Mouse (Mus musculus): Measurements from ENCODE around the gene Iqgap3. TPM values are rescaled to one million over a fixed set of nuclear protein-coding genes. Genes with fewer than 3 reads are reported as not detected.

Iqgap3 gene
- polyA plus RNA-seq, 1 experiment from 2014 or later, result 7.1 TPM

DNA sequence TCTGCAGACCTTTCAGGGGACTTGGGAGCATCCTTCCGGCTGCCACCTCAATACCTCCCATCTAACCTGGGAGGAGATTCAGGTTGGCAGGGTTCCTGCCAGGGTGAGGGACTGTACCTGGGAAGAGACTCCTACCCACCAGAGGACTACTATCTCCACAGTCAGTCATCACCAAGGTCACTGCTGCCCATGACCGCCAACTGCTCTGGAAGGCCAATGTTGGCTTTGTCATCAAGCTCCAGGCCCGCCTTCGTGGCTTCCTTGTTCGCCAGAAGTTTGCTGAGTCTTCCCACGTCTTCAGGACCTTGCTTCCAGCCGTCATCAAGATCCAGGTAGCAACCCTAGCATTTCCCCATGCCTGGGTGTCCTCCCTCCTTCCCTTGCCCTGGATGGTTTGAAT lies 20.0 kb downstream of the Iqgap3 start:
- H3K36me3 ChIP-seq, result no peaks in the 10 kb centered on the region; the same call in 1 of the 2 replicates
- H3K9me3 ChIP-seq, result no peaks in the 10 kb centered on the region
- no peak overlapping the region for H3K9ac ChIP-seq (replicated peaks)
- no peak for ATAC-seq (replicated peaks)
- H3K27me3 ChIP-seq, result no peaks in the 10 kb centered on the region
- WGBS, result 96% methylated on average over 7 of the region's 7 CpGs
- no peak overlapping the region for H3K4me3 ChIP-seq
- H3K4me2 ChIP-seq (replicated peaks), result no peak overlapping the region
- H3K4me1 ChIP-seq, result no peaks in the 10 kb centered on the region
- H3K27ac ChIP-seq (replicated peaks), result no peak overlapping the region

DNA sequence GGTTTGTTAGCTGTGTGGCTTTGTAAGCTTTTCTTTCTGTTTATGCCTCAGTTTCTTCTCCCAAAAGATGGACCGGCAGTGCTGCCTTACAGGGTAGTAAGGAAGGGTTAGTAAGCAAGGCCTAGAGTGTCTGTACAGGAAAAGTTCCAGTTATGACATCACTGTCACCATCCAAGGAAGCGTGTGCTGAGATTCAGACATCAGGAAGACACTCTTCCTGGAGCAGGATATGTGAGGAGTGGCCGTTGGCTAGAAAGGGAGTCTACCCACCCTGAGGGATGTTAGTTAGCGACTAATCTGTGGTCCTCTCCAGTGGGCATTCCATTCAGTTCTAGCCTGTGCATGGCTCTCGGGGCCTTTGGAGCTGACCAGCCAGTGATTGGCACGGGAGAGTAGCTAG lies 20.4 kb downstream of the Iqgap3 start:
- 93% methylated on average over 6 of the region's 6 CpGs for WGBS
- no peaks in the 10 kb centered on the region; the same call in 1 of the 2 replicates for H3K36me3 ChIP-seq

DNA sequence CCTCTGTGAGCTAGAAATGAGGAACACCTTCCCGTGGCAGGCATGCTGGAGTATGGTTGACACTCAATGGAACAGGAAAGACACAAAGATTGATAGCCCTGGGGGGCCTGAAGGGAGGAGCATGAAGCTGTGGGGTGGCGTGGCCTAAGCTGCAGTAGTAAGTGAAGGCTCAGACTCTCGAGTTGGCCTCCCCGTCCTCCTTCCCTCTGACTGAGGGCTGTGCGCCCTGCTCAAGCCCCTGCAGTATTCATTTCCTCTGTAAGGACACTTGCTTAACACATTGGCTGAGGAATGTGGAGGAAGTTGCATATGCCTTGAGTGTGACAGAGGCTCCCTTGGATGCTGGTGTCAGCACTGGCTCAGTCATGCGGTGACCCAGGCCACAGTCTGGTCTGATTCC lies 20.8 kb downstream of the Iqgap3 start:
- no peak for ATAC-seq (replicated peaks)
- H3K4me3 ChIP-seq, result no peak overlapping the region
- H3K4me2 ChIP-seq (replicated peaks), result no peak overlapping the region
- H3K4me1 ChIP-seq, result no peaks in the 10 kb centered on the region
- H3K36me3 ChIP-seq, result no peaks in the 10 kb centered on the region; the same call in 1 of the 2 replicates
- H3K9ac ChIP-seq (replicated peaks), result no peak overlapping the region
- no peak overlapping the region for H3K27ac ChIP-seq (replicated peaks)
- H3K27me3 ChIP-seq, result no peaks in the 10 kb centered on the region
- WGBS, result 87% methylated on average over 6 of the region's 6 CpGs
- H3K9me3 ChIP-seq, result no peaks in the 10 kb centered on the region

More for the DNA sequence above, 20.4 kb downstream of the Iqgap3 start:
- Histone ChIP-seq H3K9ac (replicated peaks) (no peak overlapping the region), H3K4me1 (no peaks in the 10 kb centered on the region), H3K27ac (replicated peaks) (no peak overlapping the region), H3K4me2 (replicated peaks) (no peak overlapping the region), H3K9me3 (no peaks in the 10 kb centered on the region), H3K4me3 (no peak overlapping the region), H3K27me3 (no peaks in the 10 kb centered on the region)
- ATAC-seq (replicated peaks), result no peak

DNA sequence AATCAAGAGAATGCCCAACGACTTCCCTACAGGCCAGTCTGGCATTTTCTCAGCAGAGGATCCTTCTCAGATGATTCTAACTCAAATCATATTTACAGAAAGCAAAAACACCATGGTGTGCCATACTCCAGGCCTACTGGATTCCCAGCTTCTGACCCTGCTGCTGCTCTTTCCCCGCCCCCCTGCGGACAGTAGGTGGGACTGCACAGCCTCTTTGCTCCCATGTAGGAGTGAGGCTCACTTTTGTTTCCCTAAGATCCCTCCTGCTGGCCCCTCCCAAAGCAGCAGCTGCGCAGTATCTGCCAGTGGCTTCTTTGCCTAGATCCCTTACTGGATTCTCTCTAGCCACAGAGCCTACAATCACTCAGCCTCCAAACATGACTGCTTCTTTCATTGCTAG lies 24.4 kb downstream of the Iqgap3 start:
- H3K9me3 ChIP-seq, result no peaks in the 10 kb centered on the region

DNA sequence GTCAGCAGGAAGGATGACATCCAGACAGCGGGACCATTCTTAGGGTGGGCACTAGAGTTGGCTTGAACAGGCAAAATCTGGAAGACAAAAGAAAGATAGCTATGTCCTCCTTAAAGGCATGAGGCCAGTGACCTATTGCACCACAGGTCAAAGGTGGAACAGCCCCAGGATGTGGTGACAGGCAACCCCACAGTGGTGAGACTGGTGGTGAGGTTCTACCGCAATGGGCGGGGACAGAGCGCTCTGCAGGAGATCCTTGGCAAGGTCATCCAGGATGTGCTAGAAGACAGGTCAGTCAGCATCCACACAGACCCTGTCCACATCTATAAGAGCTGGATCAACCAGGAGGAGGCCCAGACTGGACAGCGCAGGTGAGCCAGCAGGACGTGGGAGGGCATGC lies 27.4 kb downstream of the Iqgap3 start:
- Histone ChIP-seq H3K9me3 (no peaks in the 10 kb centered on the region), H3K4me3 (no peak overlapping the region), H3K36me3 (no peaks in the 10 kb centered on the region; the same call in 1 of the 2 replicates), H3K27me3 (no peaks in the 10 kb centered on the region), H3K4me2 (replicated peaks) (no peak overlapping the region), H3K9ac (replicated peaks) (no peak overlapping the region), H3K27ac (replicated peaks) (no peak overlapping the region), H3K4me1 (no peaks in the 10 kb centered on the region)
- ATAC-seq (replicated peaks), result no peak
- WGBS, result 98% methylated on average over 6 of the region's 6 CpGs

More for the DNA sequence above, 24.4 kb downstream of the Iqgap3 start:
- 79% methylated on average over 4 of the region's 4 CpGs for WGBS
- Histone ChIP-seq H3K27ac (replicated peaks) (no peak overlapping the region), H3K36me3 (no peaks in the 10 kb centered on the region; the same call in 1 of the 2 replicates), H3K4me1 (no peaks in the 10 kb centered on the region), H3K9ac (replicated peaks) (no peak overlapping the region), H3K4me2 (replicated peaks) (no peak overlapping the region), H3K27me3 (no peaks in the 10 kb centered on the region), H3K4me3 (no peak overlapping the region)
- no peak for ATAC-seq (replicated peaks)

DNA sequence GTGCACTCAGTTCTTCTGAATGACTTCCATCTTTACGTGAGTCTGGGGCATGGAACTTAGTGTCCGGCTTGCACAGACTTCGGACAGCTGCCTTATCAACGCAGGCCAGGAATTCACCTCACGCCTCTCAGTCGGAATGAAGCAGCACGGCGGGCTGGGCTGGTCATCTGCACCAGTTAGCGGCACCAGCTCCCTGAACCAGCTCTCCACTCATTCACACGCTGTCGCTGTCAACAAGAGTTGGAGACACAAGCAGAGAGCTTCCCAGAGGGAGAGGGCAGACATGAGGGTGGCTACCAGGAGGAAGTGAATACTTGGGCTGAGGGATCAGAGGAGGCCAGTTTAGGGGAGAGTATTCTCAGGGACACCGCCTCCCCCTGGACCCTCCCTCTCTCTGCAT lies 32.6 kb downstream of the Iqgap3 start:
- H3K4me1 ChIP-seq, result no peaks in the 10 kb centered on the region
- H3K9me3 ChIP-seq, result no peaks in the 10 kb centered on the region
- peaks cover 11% of the 10 kb centered on the region; the same call in 1 of the 2 replicates for H3K36me3 ChIP-seq
- 96% methylated on average over 12 of the region's 12 CpGs for WGBS
- H3K4me3 ChIP-seq, result no peak overlapping the region
- no peak overlapping the region for H3K27ac ChIP-seq (replicated peaks)
- no peak overlapping the region for H3K4me2 ChIP-seq (replicated peaks)
- ATAC-seq (replicated peaks), result no peak
- H3K27me3 ChIP-seq, result no peaks in the 10 kb centered on the region
- H3K9ac ChIP-seq (replicated peaks), result no peak overlapping the region

DNA sequence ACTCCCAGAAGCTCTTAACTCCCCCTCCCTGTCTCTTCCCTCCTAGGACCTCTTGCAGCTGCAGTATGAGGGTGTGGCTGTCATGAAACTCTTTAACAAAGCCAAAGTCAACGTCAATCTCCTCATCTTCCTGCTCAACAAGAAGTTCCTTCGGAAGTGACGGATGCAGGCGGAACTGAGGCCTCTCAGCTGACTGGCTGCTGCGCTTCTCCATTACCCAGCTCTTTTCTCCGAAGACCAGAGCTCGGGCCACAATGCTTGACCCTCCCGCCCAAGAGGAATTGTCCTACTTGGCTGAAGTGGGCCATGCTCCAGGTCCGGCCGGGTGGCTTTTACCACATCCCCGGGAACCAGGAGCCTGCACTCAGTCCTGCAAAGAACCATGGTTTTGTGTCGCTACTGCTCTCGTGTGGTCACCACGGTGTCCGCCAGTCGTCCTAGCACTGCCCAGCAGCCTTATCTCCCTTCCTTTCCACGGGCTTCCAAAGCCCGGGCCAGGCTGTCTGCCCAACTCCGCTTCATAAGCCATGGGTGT lies 38.4 kb downstream of the Iqgap3 start:
- Histone ChIP-seq H3K4me2 (replicated peaks) (no peak overlapping the region), H3K9ac (replicated peaks) (no peak overlapping the region), H3K9me3 (no peaks in the 10 kb centered on the region), H3K4me1 (no peaks in the 10 kb centered on the region), H3K27ac (replicated peaks) (no peak overlapping the region), H3K27me3 (no peaks in the 10 kb centered on the region), H3K4me3 (no peak overlapping the region), H3K36me3 (peaks cover 11% of the 10 kb centered on the region; the same call in 1 of the 2 replicates)
- WGBS, result 91% methylated on average over 19 of the region's 19 CpGs
- no peak for ATAC-seq (replicated peaks)

DNA sequence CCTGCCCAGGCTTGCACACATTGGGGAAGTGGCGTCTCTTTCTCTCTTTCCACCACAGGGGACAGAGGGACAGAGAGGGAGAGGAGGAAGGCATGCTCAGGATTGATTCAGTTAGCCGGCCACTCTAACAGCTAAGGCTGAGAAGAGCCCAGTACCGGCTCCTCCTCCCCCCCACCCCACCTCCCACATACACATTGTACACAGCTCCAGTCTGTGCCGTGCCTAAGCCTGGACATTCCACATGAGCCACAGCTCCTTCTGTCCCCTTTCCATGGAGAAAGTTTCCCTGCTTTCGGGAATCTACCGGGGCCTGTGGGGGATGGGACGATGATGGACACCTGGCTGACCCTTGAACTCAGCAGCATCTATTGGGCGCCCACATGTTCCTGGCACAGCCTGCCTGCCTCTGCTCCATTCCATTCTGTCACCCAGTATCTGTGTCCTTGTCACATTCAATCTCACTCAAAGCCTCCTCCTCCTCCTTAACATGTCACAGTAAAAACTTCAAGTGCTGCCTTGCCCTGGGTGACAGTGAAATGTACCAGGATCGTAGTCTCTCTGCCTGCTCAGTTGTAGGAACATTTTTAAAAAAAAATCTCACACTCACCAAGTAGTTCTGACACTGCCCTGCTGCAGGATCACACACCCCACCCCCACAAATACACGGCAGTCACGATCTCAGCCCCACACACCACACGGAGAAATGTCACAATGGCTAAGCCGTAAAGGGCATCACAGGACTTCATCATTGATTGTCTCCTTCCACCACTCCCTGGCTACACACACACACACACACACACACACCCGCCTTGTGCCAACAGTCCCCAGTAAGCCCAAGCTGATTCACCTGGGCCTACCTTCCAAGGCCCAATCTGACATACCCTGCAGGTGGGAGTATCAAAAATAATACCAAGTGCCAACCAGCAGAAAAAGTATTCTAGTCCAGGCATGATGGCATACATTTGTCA lies 39.7 kb downstream of the Iqgap3 start:
- ATAC-seq (replicated peaks), result no peak
- no peaks in the 10 kb centered on the region for H3K4me1 ChIP-seq

DNA sequence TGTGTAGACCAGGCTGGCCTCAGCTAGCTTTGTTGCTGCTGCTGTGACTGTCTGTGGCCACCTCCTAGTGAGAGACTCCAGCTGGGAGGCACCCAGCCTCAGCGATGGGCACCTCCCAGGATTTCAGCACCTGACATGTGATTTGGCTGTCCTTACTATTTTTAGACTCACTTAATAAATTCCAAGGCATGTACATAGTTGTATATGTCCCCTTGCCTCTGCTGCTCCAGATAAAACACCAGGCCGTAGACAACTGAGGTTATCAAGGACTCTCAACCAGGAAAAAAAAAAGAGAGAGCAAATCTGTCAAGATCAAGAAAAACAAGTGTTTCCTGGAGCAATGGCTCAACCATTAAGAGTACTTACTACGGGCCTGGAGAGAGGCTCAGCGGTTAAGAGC lies 43.4 kb downstream of the Iqgap3 start:
- H3K27ac ChIP-seq (replicated peaks), result no peak overlapping the region

More for the DNA sequence above, 39.7 kb downstream of the Iqgap3 start:
- Histone ChIP-seq H3K27me3 (no peaks in the 10 kb centered on the region), H3K36me3 (peaks cover 8% of the 10 kb centered on the region; the same call in 1 of the 2 replicates), H3K9me3 (no peaks in the 10 kb centered on the region), H3K27ac (replicated peaks) (no peak overlapping the region), H3K4me3 (no peak overlapping the region), H3K9ac (replicated peaks) (no peak overlapping the region), H3K4me2 (replicated peaks) (no peak overlapping the region)
- WGBS, result 80% methylated on average over 14 of the region's 14 CpGs

DNA sequence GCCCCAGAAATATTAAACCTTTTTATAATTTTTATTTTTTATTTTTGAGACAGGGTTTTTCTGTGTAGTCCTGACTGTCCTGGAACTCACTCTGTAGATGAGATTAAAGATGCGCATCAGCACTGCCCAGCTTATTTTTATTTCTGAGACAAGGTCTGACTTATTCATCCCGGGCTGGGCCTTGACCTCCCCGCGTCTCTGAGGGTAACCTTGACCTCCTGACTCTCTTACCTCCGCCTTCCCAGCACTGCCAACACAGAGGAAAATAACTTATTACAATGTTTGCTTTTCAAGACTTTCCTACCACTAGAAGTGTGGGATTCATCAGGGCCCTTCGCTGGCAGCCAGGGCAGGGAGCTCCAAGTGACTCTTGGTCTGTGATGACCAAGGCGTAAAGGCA lies 44.4 kb downstream of the Iqgap3 start:
- Histone ChIP-seq H3K4me1 (no peaks in the 10 kb centered on the region), H3K36me3 (no peaks in the 10 kb centered on the region), H3K27ac (replicated peaks) (no peak overlapping the region), H3K27me3 (no peaks in the 10 kb centered on the region), H3K4me3 (no peak overlapping the region), H3K9me3 (no peaks in the 10 kb centered on the region), H3K4me2 (replicated peaks) (no peak overlapping the region), H3K9ac (replicated peaks) (no peak overlapping the region)
- whole genome bisulfite sequencing, result 95% methylated on average over 7 of the region's 7 CpGs
- no peak for ATAC-seq (replicated peaks)

More for the DNA sequence above, 43.4 kb downstream of the Iqgap3 start:
- H3K27me3 ChIP-seq, result no peaks in the 10 kb centered on the region
- no peak overlapping the region for H3K4me2 ChIP-seq (replicated peaks)
- H3K4me3 ChIP-seq, result no peak overlapping the region
- H3K36me3 ChIP-seq, result no peaks in the 10 kb centered on the region
- ATAC-seq (replicated peaks), result no peak
- no peak overlapping the region for H3K9ac ChIP-seq (replicated peaks)
- H3K4me1 ChIP-seq, result no peaks in the 10 kb centered on the region
- no peaks in the 10 kb centered on the region for H3K9me3 ChIP-seq
- WGBS, result 88% methylated on average over 4 of the region's 4 CpGs

DNA sequence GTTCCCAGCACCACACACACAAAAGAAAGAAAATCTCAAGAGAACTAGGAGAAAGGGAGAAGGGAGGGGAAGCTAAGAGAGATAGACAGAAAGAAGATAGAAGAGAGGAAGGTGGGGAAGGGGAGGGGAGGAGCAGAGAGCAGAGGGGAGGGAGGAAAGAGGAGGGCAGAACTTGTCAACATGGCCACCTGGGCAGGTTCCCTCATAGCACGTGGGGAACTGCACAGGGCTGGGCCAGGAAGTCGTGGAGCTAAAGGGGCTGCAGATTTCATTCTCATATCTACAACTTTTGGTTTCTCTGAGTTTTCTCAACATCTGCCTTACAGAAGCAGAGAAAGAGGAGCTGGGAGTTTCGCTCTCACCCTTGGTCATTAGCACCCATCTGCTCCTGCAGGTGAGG lies 45.9 kb downstream of the Iqgap3 start:
- Histone ChIP-seq H3K4me3 (no peak overlapping the region), H3K4me2 (replicated peaks) (no peak overlapping the region), H3K27me3 (no peaks in the 10 kb centered on the region), H3K36me3 (no peaks in the 10 kb centered on the region), H3K9ac (replicated peaks) (no peak overlapping the region), H3K27ac (replicated peaks) (no peak overlapping the region), H3K4me1 (no peaks in the 10 kb centered on the region), H3K9me3 (no peaks in the 10 kb centered on the region)
- WGBS, result 72% methylated on average over 3 of the region's 3 CpGs
- ATAC-seq (replicated peaks), result no peak

DNA sequence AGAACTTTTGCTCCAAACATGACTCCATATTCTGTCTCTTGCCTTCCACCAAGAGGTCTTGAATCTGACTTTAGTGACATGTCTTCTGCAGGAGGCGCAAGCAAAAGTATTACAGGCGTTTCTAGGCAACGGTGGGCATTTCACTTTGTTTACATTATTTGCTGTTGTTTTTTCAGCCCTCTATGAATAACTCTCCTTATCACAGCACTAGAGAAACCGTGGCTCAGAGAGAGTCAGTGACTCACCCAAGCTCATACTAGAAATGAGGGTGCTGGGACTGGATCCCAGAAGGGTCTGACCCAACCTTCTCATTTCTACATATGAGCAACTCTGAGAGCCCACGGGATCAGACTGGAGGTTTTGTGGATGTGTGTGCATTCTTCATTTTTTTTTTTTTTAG lies 46.3 kb downstream of the Iqgap3 start:
- Histone ChIP-seq H3K9ac (replicated peaks) (no peak overlapping the region), H3K4me3 (no peak overlapping the region), H3K4me1 (no peaks in the 10 kb centered on the region), H3K9me3 (no peaks in the 10 kb centered on the region), H3K4me2 (replicated peaks) (no peak overlapping the region), H3K36me3 (no peaks in the 10 kb centered on the region), H3K27me3 (no peaks in the 10 kb centered on the region), H3K27ac (replicated peaks) (no peak overlapping the region)
- 77% methylated on average over 5 of the region's 5 CpGs for WGBS
- no peak for ATAC-seq (replicated peaks)

All from forebrain, embryonic 15.5 days (tissue).